Mouse (Mus musculus): ENCODE measurements around the gene Cdh26. TPM values are rescaled to one million over a fixed set of nuclear protein-coding genes. Genes with fewer than 3 reads are reported as not detected.

Gene Cdh26
- polyA plus RNA-seq, 1 experiment, result not detected

- H3K79me2 ChIP-seq (ENCODE audit: control insufficient read depth, insufficient read depth), result no peaks in the 10 kb centered on the region
- no peaks in the 10 kb centered on the region for H3K79me3 ChIP-seq (ENCODE audit: low read depth)
- no peaks in the 10 kb centered on the region for H3K27me3 ChIP-seq (ENCODE audit: control insufficient read depth, insufficient read depth, insufficient read length)
- TF ChIP-seq FOSL1 (IDR thresholded peaks at IDR 0.05; ENCODE audit: insufficient read depth, low read length, poor library complexity, severe bottlenecking), result no peak
- TF ChIP-seq USF1 (IDR thresholded peaks at IDR 0.05; ENCODE audit: low read depth), result no peak
- TF ChIP-seq CTCF (IDR thresholded peaks at IDR 0.05; ENCODE audit: control insufficient read depth, insufficient read depth, insufficient read length), result no peak
- TF ChIP-seq MYOD1 (IDR thresholded peaks at IDR 0.05; ENCODE audit: control insufficient read depth, insufficient read length, low read depth), result no peak
- TF ChIP-seq MAX (IDR thresholded peaks at IDR 0.05), result no peak
- TF ChIP-seq MYOG (IDR thresholded peaks at IDR 0.05; ENCODE audit: control insufficient read depth, extremely low read depth, insufficient read length), result no peak
- TF ChIP-seq CEBPB (IDR thresholded peaks at IDR 0.05; ENCODE audit: low read depth), result no peak
- no peak overlapping the region for H3K4me3 ChIP-seq (ENCODE audit: insufficient read depth, poor library complexity, severe bottlenecking)
- H3K36me3 ChIP-seq (ENCODE audit: control insufficient read depth, insufficient read depth), result no peaks in the 10 kb centered on the region
- no peak overlapping the region for H3ac ChIP-seq (ENCODE audit: control insufficient read depth, insufficient read length, low read depth)
Measured at GRCm38 (mm10) chr2:178413481-178414260, 16.7 kb upstream of the Cdh26 start.

- Histone ChIP-seq H3K79me3 (ENCODE audit: low read depth) (no peaks in the 10 kb centered on the region), H3K4me3 (ENCODE audit: insufficient read depth, poor library complexity, severe bottlenecking) (no peak within 1 kb of the TSS), H3K27me3 (ENCODE audit: control insufficient read depth, insufficient read depth, insufficient read length) (no peaks in the 10 kb centered on the region), H3K36me3 (ENCODE audit: control insufficient read depth, insufficient read depth) (no peaks in the 10 kb centered on the region), H3K79me2 (ENCODE audit: control insufficient read depth, insufficient read depth) (no peaks in the 10 kb centered on the region), H3ac (ENCODE audit: control insufficient read depth, insufficient read length, low read depth) (no peak within 1 kb of the TSS)
- TF ChIP-seq MAX (IDR thresholded peaks at IDR 0.05), result no peak
- TF ChIP-seq FOSL1 (IDR thresholded peaks at IDR 0.05; ENCODE audit: insufficient read depth, low read length, poor library complexity, severe bottlenecking), result no peak
- TF ChIP-seq MYOG (IDR thresholded peaks at IDR 0.05; ENCODE audit: control insufficient read depth, extremely low read depth, insufficient read length), result no peak
Measured at GRCm38 (mm10) chr2:178414261-178415149, 15.8 kb upstream of the Cdh26 start, which contains the start of the genes Ppp1r3d and Fam217b. Gene Ppp1r3d (minus strand): TSS chr2:178414472. Gene Fam217b (plus strand): TSS chr2:178414524.

GRCm38 (mm10) chr2:178415150-178415448 lies 15.2 kb upstream of the Cdh26 start:
- TF ChIP-seq MYOG (IDR thresholded peaks at IDR 0.05; ENCODE audit: control insufficient read depth, extremely low read depth, insufficient read length), result no peak
- Histone ChIP-seq H3ac (ENCODE audit: control insufficient read depth, insufficient read length, low read depth) (no peak overlapping the region), H3K36me3 (ENCODE audit: control insufficient read depth, insufficient read depth) (no peaks in the 10 kb centered on the region), H3K27me3 (ENCODE audit: control insufficient read depth, insufficient read depth, insufficient read length) (no peaks in the 10 kb centered on the region), H3K79me3 (ENCODE audit: low read depth) (no peaks in the 10 kb centered on the region), H3K4me3 (ENCODE audit: insufficient read depth, poor library complexity, severe bottlenecking) (no peak overlapping the region), H3K79me2 (ENCODE audit: control insufficient read depth, insufficient read depth) (no peaks in the 10 kb centered on the region)

- H3K27me3 ChIP-seq (ENCODE audit: control insufficient read depth, insufficient read depth, insufficient read length), result no peaks in the 10 kb centered on the region
- no peak for TF ChIP-seq MYOG (IDR thresholded peaks at IDR 0.05; ENCODE audit: control insufficient read depth, extremely low read depth, insufficient read length)
- no peak for TF ChIP-seq FOSL1 (IDR thresholded peaks at IDR 0.05; ENCODE audit: insufficient read depth, low read length, poor library complexity, severe bottlenecking)
- no peak for TF ChIP-seq CTCF (IDR thresholded peaks at IDR 0.05; ENCODE audit: control insufficient read depth, insufficient read depth, insufficient read length)
- TF ChIP-seq MAX (IDR thresholded peaks at IDR 0.05), result no peak
- TF ChIP-seq MYOD1 (IDR thresholded peaks at IDR 0.05; ENCODE audit: control insufficient read depth, insufficient read length, low read depth), result no peak
- no peak overlapping the region for H3K4me3 ChIP-seq (ENCODE audit: insufficient read depth, poor library complexity, severe bottlenecking)
- no peaks in the 10 kb centered on the region for H3K36me3 ChIP-seq (ENCODE audit: control insufficient read depth, insufficient read depth)
- no peak overlapping the region for H3ac ChIP-seq (ENCODE audit: control insufficient read depth, insufficient read length, low read depth)
- H3K79me2 ChIP-seq (ENCODE audit: control insufficient read depth, insufficient read depth), result no peaks in the 10 kb centered on the region
- H3K79me3 ChIP-seq (ENCODE audit: low read depth), result no peaks in the 10 kb centered on the region
Measured at GRCm38 (mm10) chr2:178416427-178416826, 13.9 kb upstream of the Cdh26 start.

- H3K79me2 ChIP-seq (ENCODE audit: control insufficient read depth, insufficient read depth), result no peaks in the 10 kb centered on the region
- no peak for TF ChIP-seq FOSL1 (IDR thresholded peaks at IDR 0.05; ENCODE audit: insufficient read depth, low read length, poor library complexity, severe bottlenecking)
- TF ChIP-seq CTCF (IDR thresholded peaks at IDR 0.05; ENCODE audit: control insufficient read depth, insufficient read depth, insufficient read length), result no peak
- TF ChIP-seq CEBPB (IDR thresholded peaks at IDR 0.05; ENCODE audit: low read depth), result no peak
- no peak for TF ChIP-seq MYOG (IDR thresholded peaks at IDR 0.05; ENCODE audit: control insufficient read depth, extremely low read depth, insufficient read length)
- no peak for TF ChIP-seq MAX (IDR thresholded peaks at IDR 0.05)
- TF ChIP-seq USF1 (IDR thresholded peaks at IDR 0.05; ENCODE audit: low read depth), result no peak
- TF ChIP-seq MYOD1 (IDR thresholded peaks at IDR 0.05; ENCODE audit: control insufficient read depth, insufficient read length, low read depth), result no peak
- no peaks in the 10 kb centered on the region for H3K36me3 ChIP-seq (ENCODE audit: control insufficient read depth, insufficient read depth)
- H3K4me3 ChIP-seq (ENCODE audit: insufficient read depth, poor library complexity, severe bottlenecking), result no peak overlapping the region
- no peak overlapping the region for H3ac ChIP-seq (ENCODE audit: control insufficient read depth, insufficient read length, low read depth)
- H3K27me3 ChIP-seq (ENCODE audit: control insufficient read depth, insufficient read depth, insufficient read length), result no peaks in the 10 kb centered on the region
- H3K79me3 ChIP-seq (ENCODE audit: low read depth), result no peaks in the 10 kb centered on the region
Measured at GRCm38 (mm10) chr2:178416970-178417369, 13.4 kb upstream of the Cdh26 start.
